Mouse (Mus musculus): ENCODE results near the gene Cnpy1. TPM values are rescaled to one million over a fixed set of nuclear protein-coding genes. Genes with fewer than 3 reads are reported as not detected.
A peak's percentile ranks its signal among the peaks of the same experiment; 100 is the strongest.

The Cnpy1 gene
- total and polyA plus RNA-seq, 2 experiments: under 0.01 TPM; not detected in 1

GRCm38 (mm10) chr5:28165358-28166255 is 80.0 kb downstream of the Cnpy1 start, which contains the start of gene En2:
En2 (plus strand) TSS chr5:28165694.
- DNase-seq (ENCODE audit: extremely low read depth, low read depth, low spot score): no peak

GRCm38 (mm10) chr5:28163926-28164325 is 81.7 kb downstream of the Cnpy1 start:
- TF ChIP-seq POLR2A (IDR thresholded peaks at IDR 0.05; ENCODE audit: extremely low read depth, insufficient read depth, low read length): no peak
- no peak for TF ChIP-seq CTCF (IDR thresholded peaks at IDR 0.05; ENCODE audit: low read depth, low read length)
- H3K4me1 ChIP-seq (ENCODE audit: control insufficient read depth, insufficient read depth, low read length): peaks cover 3% of the 10 kb centered on the region; the same call in 1 of the 2 replicates
- peaks cover 44% of the 10 kb centered on the region for H3K27me3 ChIP-seq (ENCODE audit: control insufficient read depth, insufficient read depth, low read length)
- no peaks in the 10 kb centered on the region for H3K79me2 ChIP-seq (ENCODE audit: control insufficient read depth, insufficient read depth, low read length)
- DNase-seq (ENCODE audit: extremely low read depth, low read depth, low spot score): no peak
- 27% methylated on average over 1 of the region's 1 CpGs for WGBS
- no peak overlapping the region for H3K27ac ChIP-seq (replicated peaks; ENCODE audit: insufficient read depth, low read depth, low read length)
- no peak overlapping the region for H3K4me3 ChIP-seq (ENCODE audit: insufficient read depth, low read depth, low read length)
- no peaks in the 10 kb centered on the region for H3K36me3 ChIP-seq (ENCODE audit: control insufficient read depth, insufficient read depth, low read length)
- no peak overlapping the region for H3K9ac ChIP-seq (ENCODE audit: low read depth, low read length)

More at GRCm38 (mm10) chr5:28165358-28166255, 80.0 kb downstream of the Cnpy1 start, which contains the start of gene En2:
- H3K36me3 ChIP-seq (ENCODE audit: control insufficient read depth, insufficient read depth, low read length): no peaks in the 10 kb centered on the region
- TF ChIP-seq POLR2A (IDR thresholded peaks at IDR 0.05; ENCODE audit: extremely low read depth, insufficient read depth, low read length): no peak
- TF ChIP-seq CTCF (IDR thresholded peaks at IDR 0.05; ENCODE audit: low read depth, low read length): no peak
- peaks cover 3% of the 10 kb centered on the region; the same call in 1 of the 2 replicates for H3K4me1 ChIP-seq (ENCODE audit: control insufficient read depth, insufficient read depth, low read length)
- no peak within 1 kb of the TSS for H3K9ac ChIP-seq (ENCODE audit: low read depth, low read length)
- H3K27ac ChIP-seq (replicated peaks; ENCODE audit: insufficient read depth, low read depth, low read length): no peak within 1 kb of the TSS
- WGBS: 4% methylated on average over 113 of the region's 113 CpGs
- no peaks in the 10 kb centered on the region for H3K79me2 ChIP-seq (ENCODE audit: control insufficient read depth, insufficient read depth, low read length)
- peaks cover 44% of the 10 kb centered on the region for H3K27me3 ChIP-seq (ENCODE audit: control insufficient read depth, insufficient read depth, low read length)
- H3K4me3 ChIP-seq (ENCODE audit: insufficient read depth, low read depth, low read length): peak within 1 kb of the TSS; percentile 45; the same call in 1 of the 2 replicates

- TF ChIP-seq POLR2A (IDR thresholded peaks at IDR 0.05; ENCODE audit: extremely low read depth, insufficient read depth, low read length): no peak
- no peak for TF ChIP-seq CTCF (IDR thresholded peaks at IDR 0.05; ENCODE audit: low read depth, low read length)
- Histone ChIP-seq H3K4me3 (ENCODE audit: insufficient read depth, low read depth, low read length) (no peak overlapping the region), H3K27ac (replicated peaks; ENCODE audit: insufficient read depth, low read depth, low read length) (no peak overlapping the region), H3K27me3 (ENCODE audit: control insufficient read depth, insufficient read depth, low read length) (peaks cover 43% of the 10 kb centered on the region), H3K79me2 (ENCODE audit: control insufficient read depth, insufficient read depth, low read length) (no peaks in the 10 kb centered on the region), H3K9ac (ENCODE audit: low read depth, low read length) (no peak overlapping the region), H3K36me3 (ENCODE audit: control insufficient read depth, insufficient read depth, low read length) (no peaks in the 10 kb centered on the region), H3K4me1 (ENCODE audit: control insufficient read depth, insufficient read depth, low read length) (peaks cover 3% of the 10 kb centered on the region; the same call in 1 of the 2 replicates)
- no peak for DNase-seq (ENCODE audit: extremely low read depth, low read depth, low spot score)
- under 1% methylated on average over 24 of the region's 24 CpGs for WGBS
Observed at GRCm38 (mm10) chr5:28161938-28162402, 83.6 kb downstream of the Cnpy1 start.

GRCm38 (mm10) chr5:28161383-28161937 is 84.1 kb downstream of the Cnpy1 start:
- Histone ChIP-seq H3K27me3 (ENCODE audit: control insufficient read depth, insufficient read depth, low read length) (peaks cover 38% of the 10 kb centered on the region), H3K27ac (replicated peaks; ENCODE audit: insufficient read depth, low read depth, low read length) (no peak overlapping the region), H3K79me2 (ENCODE audit: control insufficient read depth, insufficient read depth, low read length) (no peaks in the 10 kb centered on the region), H3K4me3 (ENCODE audit: insufficient read depth, low read depth, low read length) (no peak overlapping the region), H3K9ac (ENCODE audit: low read depth, low read length) (no peak overlapping the region), H3K4me1 (ENCODE audit: control insufficient read depth, insufficient read depth, low read length) (peaks cover 3% of the 10 kb centered on the region; the same call in 1 of the 2 replicates), H3K36me3 (ENCODE audit: control insufficient read depth, insufficient read depth, low read length) (no peaks in the 10 kb centered on the region)
- TF ChIP-seq POLR2A (IDR thresholded peaks at IDR 0.05; ENCODE audit: extremely low read depth, insufficient read depth, low read length) (no peak), CTCF (IDR thresholded peaks at IDR 0.05; ENCODE audit: low read depth, low read length) (no peak)
- 6% methylated on average over 20 of the region's 20 CpGs for WGBS
- DNase-seq (ENCODE audit: extremely low read depth, low read depth, low spot score): no peak

GRCm38 (mm10) chr5:28159891-28160470 is 85.6 kb downstream of the Cnpy1 start:
- H3K27ac ChIP-seq (replicated peaks; ENCODE audit: insufficient read depth, low read depth, low read length): no peak overlapping the region
- H3K36me3 ChIP-seq (ENCODE audit: control insufficient read depth, insufficient read depth, low read length): no peaks in the 10 kb centered on the region
- peaks cover 32% of the 10 kb centered on the region; the same call in 1 of the 2 replicates for H3K27me3 ChIP-seq (ENCODE audit: control insufficient read depth, insufficient read depth, low read length)
- H3K4me1 ChIP-seq (ENCODE audit: control insufficient read depth, insufficient read depth, low read length): no peaks in the 10 kb centered on the region
- H3K79me2 ChIP-seq (ENCODE audit: control insufficient read depth, insufficient read depth, low read length): no peaks in the 10 kb centered on the region
- no peak overlapping the region for H3K9ac ChIP-seq (ENCODE audit: low read depth, low read length)
- DNase-seq (ENCODE audit: extremely low read depth, low read depth, low spot score): no peak
- H3K4me3 ChIP-seq (ENCODE audit: insufficient read depth, low read depth, low read length): no peak overlapping the region
- no peak for TF ChIP-seq CTCF (IDR thresholded peaks at IDR 0.05; ENCODE audit: low read depth, low read length)
- no peak for TF ChIP-seq POLR2A (IDR thresholded peaks at IDR 0.05; ENCODE audit: extremely low read depth, insufficient read depth, low read length)
- 14% methylated on average over 8 of the region's 8 CpGs for WGBS
